Mouse (Mus musculus): ENCODE results near the gene Abhd17b.
"Not testable (repeated sequence)": the region's sequence is repeated elsewhere in the genome, so short reads cannot be mapped to it uniquely, and the experiment has no call there.

Abhd17b gene

GRCm38 (mm10) chr19:21652285-21653171 is 457 bp upstream of the Abhd17b start, which contains the start of gene 1110059E24Rik:
Gene 1110059E24Rik (minus strand): TSS chr19:21652976.
- DNase-seq, result peak; percentile 87

GRCm38 (mm10) chr19:21654788-21655187 is 1.8 kb downstream of the Abhd17b start:
- no peak for DNase-seq

GRCm38 (mm10) chr19:21660734-21661133 is 7.7 kb downstream of the Abhd17b start:
- no peak for DNase-seq

DNA sequence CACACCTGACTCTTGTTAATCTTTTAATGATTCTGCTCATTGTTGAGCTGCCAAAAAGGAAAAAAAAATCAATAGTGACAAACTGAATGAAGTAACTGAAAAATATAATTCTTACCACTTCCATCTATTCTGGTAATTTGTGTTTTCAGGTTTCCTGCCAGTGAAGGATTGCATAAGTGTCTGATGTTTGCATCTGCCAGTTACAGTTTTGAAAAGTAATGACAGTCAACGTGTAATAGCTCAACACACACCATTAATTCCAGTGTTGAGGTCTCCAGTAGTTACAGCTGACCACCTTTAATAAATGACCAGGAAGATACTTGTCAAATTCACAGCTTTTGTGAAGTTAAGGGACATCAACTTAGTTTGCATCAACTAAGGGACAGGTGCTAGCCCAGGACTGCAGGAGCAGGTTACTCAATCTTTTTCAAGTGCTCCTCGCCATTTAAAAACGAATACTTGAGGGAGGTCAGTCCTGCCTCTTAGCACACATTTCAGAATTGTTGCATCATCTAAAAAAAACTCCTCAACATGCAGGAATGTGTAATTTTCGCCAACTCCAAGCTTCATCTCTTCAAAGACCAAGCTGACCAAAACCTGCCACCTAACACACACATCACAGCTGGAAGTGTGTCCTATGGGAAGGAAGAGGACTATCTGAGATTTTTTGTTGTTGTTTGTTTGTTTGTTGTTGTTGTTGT is 10.9 kb downstream of the Abhd17b start:
- no peak for DNase-seq

DNA sequence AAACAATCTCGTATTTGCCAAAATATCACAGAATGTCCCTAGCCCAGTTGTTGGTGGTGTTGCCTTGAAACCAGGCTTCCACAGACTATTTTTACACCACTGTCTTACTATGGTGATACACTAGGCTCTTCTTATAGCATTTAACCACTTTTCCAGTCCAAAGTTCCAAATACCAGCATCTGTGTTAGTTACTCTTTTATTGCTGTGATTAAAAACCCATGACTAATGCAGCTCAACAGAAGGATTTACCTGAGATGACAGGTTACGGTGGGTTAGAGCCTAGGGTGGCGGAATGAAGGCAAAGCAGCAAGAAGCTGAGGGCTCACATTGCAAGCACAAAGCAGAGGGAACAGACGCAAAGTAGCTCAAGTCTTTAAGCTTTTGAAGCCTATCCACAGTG is 16.7 kb downstream of the Abhd17b start:
- DNase-seq, result no peak

DNA sequence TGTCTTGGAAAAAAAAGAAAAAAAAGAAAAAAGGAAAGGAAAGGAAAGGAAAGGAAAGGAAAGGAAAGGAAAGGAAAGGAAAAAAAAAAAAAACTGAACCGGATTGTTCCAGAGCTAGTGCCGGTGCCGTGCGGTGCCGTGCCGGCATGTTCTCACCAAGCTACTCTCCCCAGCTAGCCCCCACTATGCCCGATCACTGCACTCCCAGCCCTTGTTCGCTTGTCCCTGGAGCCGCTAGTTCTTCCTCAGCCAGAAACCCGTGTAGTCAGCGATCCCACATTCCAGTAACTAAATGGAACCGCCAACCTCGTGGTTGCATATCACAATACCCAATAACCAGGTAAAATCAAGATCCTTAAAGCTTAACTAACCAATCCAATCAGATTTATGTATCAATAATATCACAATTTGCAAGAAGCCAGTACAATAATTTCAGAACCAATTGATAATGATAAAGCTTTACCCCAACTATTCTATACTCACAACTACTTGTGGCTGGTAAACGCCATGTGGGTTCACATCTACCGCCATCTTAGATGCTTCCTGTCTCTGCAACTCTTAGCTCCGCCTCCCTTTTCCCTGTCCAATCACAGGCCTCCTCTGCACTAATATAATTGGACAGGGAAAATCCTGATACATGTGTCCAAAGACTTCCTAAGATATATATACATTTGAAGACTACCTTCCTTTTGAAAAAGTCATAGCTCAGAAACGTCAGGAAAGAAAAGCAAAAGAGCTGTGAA is 21.5 kb downstream of the Abhd17b start:
- DNase-seq, result no peak

DNA sequence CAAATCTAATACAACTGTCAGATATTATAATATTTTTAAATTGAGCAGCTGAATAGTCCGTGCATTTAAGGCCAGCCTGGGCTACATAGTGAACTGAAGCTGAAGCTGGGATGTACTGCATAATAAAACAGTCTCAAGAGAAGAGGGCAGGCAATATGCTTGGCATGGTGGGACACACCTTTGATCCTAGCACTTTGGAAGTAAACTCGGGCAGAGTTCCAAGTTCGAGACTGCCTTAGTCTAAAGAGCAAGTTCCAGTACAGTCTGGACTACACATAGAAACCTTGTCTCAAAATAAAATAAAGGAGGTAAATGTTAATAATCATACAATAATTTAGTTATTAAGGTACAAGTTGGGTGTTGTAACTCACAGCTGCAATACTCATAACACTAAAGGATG is 27.1 kb downstream of the Abhd17b start:
- DNase-seq, result no peak

DNA sequence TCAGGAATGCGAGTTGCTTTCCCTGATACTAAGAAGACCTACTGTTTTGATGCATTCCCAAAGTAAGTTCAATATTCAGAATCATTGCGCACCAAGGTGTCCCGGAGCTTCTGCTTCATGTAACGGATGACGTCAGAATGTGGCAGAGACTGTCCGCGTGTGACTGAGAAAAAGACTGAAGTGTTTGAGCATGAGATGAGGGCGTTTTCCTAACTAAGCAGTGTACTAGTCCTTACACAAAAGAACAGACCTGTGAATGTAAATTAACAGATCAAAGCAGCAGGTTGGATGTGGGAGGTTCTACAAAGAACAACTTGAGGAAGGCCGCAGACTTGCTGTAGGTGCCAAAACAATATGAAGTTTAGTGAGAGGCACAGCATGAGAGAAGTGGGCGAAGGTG is 28.0 kb downstream of the Abhd17b start:
- DNase-seq, result no peak

DNA sequence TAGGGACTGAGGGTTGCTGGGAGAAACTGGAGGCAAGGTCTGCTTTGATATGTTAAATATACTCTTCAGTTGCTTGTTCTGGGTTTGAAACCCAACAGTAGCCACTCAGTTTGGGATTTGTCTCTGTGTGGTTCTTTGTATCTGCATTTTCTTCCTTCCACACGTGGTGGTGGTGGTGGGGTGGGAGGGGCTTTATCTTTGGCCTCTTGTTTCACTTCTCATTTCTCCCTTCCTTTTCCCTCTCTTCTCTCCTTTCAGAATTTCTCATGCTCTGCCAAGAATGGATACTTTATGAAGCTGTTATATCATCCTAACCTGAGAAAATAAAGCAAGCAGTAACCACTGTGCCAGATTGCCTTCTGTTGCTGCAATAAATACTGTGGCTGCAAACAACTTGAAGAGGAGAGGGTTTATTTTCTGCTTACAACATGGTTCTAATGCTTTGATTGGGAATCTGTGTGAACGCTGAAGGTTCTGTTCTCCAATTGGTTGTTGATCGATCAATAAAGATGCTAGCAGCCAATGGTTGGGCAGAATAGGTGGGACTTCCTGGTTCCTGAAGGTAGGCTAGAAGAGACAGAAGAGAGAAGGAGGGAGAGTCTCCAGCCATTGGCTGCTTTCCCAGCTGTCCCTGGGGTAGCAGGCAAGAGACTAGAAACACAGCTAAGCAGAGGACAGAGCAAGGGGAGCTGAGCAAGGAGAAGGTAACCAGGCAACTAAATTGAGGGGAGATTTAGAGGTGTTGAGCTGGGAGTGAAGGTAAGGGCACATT is 60.5 kb downstream of the Abhd17b start:
- no peak for DNase-seq

GRCm38 (mm10) chr19:21714278-21714883 is 61.4 kb downstream of the Abhd17b start:
- DNase-seq, result no peak

DNA sequence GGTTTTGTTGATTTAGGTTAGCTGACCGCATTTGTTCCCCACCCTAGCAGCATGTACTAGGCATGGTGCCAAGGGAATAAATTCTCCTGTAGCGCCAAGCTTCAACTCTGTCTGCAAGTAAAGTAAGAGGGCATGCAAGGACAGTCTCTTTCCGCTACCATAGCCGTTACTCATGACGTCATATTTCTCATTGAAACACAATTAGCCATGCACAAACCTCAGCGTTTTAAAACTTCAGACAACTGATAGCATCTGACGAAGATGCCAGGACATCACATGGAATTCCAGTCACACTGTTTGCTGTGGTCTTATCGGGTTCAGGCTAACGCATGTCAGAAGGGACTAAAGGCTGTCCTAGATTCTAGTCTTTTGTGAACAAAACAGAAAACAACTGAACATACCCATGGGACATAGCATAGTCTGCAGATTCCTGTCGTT is 62.0 kb downstream of the Abhd17b start:
- no peak for DNase-seq

- no peak for DNase-seq
Measured at GRCm38 (mm10) chr19:21715515-21715914, 62.5 kb downstream of the Abhd17b start.

GRCm38 (mm10) chr19:21716456-21716855 is 63.5 kb downstream of the Abhd17b start:
- no peak for DNase-seq

GRCm38 (mm10) chr19:21719206-21719605 is 66.2 kb downstream of the Abhd17b start:
- no peak for DNase-seq

GRCm38 (mm10) chr19:21720950-21721349 is 68.0 kb downstream of the Abhd17b start:
- DNase-seq, result no peak

DNA sequence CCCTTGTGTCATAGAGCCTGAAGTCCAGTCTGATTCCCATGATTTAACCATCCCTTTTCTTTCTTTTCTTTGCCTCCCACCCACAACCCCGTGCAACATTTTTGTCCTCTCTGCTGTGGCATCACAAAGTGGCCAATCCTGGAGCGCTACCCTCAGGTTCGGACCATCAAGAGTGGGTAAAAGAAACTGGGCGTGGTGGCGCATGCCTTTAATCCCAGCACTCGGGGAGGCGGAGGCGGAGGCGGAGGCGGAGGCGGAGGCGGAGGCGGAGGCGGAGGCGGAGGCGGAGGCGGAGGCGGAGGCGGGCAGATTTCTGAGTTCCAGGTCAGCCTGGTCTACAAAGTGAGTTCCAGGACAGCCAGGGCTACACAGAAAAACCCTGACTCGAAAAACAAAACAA is 70.3 kb downstream of the Abhd17b start:
- not testable (repeated sequence) for DNase-seq

- peak; percentile 50 for DNase-seq
Measured at GRCm38 (mm10) chr19:21723911-21724655, 71.1 kb downstream of the Abhd17b start.

- DNase-seq, result no peak
Measured at GRCm38 (mm10) chr19:21725168-21725567, 72.2 kb downstream of the Abhd17b start.

- DNase-seq, result no peak
Measured at GRCm38 (mm10) chr19:21727081-21727480, 74.1 kb downstream of the Abhd17b start.

DNA sequence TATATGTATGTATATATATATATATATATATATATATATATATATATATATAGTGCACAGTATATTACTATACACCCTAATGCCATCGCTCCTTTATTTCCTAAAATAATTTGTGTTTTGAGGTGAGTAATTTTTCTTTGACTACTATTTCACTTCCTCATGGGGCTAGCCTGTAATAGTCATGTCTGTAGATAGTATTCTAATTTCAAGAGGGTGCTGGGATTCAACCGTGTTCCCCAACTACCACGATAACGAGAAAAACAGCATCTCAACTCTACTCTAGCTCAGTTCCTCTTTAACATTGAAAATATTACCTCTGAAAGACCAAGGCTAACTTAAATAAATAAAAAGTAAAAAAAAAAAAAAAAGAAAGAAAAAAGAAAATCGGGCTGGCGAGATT is 75.4 kb downstream of the Abhd17b start:
- no peak for DNase-seq

DNA sequence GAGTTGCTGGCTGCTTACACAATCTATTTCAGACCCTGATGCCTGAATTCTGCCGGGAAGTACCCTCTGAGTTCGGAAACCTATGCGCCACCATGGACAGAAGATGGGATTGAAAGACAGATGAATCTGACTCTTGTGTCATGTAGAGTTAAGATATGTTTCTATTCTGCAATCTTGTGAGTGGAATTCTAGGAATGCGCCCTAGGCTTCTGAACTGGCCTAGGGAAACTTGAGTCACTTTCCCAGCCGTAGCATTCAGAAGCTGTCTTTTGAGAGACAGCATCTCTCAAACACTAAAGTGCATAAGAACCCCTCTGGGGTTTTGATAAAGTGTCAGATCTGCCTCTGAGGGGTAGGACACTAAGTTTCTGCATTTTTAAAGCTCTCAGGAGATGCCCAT is 78.9 kb downstream of the Abhd17b start:
- DNase-seq, result no peak

Measured in right cerebral cortex, postnatal 4 days (tissue).